Mouse (Mus musculus) heart, embryonic 16.5 days (tissue): ENCODE measurements around the gene Hnrnpl. TPM values are rescaled to one million over a fixed set of nuclear protein-coding genes. Genes with fewer than 3 reads are reported as not detected.

Experiments used
- ATAC-seq: fragments of 200-750 bp; cut with Nextera tagmentation; replicated peaks from 2 replicates; pipeline ENCODE4 v1.8.0; 2017; ENCODE audit warnings: moderate number of reproducible peaks; ENCODE audit not compliant: insufficient read depth, low FRiP score; ENCODE audit errors: extremely low read depth
- H3K27ac ChIP-seq: fragments of 300-500 bp; sonication (generic); 2 replicates; pipeline ENCODE4 v1.5.1; 2014; ENCODE audit warnings: mild to moderate bottlenecking, low read length, control low read depth, moderate library complexity
- H3K27me3 ChIP-seq: fragments of 300-500 bp; sonication (generic); 2 replicates; pipeline ENCODE4 v1.6.1; 2014; ENCODE audit warnings: low read length, mixed read lengths; ENCODE audit not compliant: control insufficient read depth, insufficient read depth
- H3K36me3 ChIP-seq: fragments of 300-500 bp; sonication (generic); 2 replicates; pipeline ENCODE4 v1.6.1; 2014; ENCODE audit not compliant: control insufficient read depth, insufficient read depth
- H3K4me1 ChIP-seq: fragments of 300-500 bp; sonication (generic); 2 replicates; pipeline ENCODE4 v1.6.1; 2014; ENCODE audit warnings: low read length, mixed read lengths; ENCODE audit not compliant: control insufficient read depth, insufficient read depth
- H3K4me2 ChIP-seq: fragments of 300-500 bp; sonication (generic); 2 replicates; pipeline ENCODE4 v1.6.1; 2014; ENCODE audit warnings: low read depth, mild to moderate bottlenecking, control low read depth, low read length
- H3K4me3 ChIP-seq: fragments of 300-500 bp; sonication (generic); 2 replicates; pipeline ENCODE4 v1.5.1; 2014; ENCODE audit warnings: mild to moderate bottlenecking, control low read depth, low read length
- H3K9ac ChIP-seq: fragments of 300-500 bp; sonication (generic); 2 replicates; pipeline ENCODE4 v1.6.1; 2014; ENCODE audit warnings: low read length, control low read depth
- H3K9me3 ChIP-seq: fragments of 300-500 bp; sonication (generic); replicated peaks from 2 replicates; pipeline ENCODE4 v1.6.1; 2016; ENCODE audit warnings: low read length; ENCODE audit not compliant: control insufficient read depth
- WGBS: fragments of 180-500 bp; shearing (Covaris S2); extraction: QIAGEN DNeasy Blood & Tissue Kit; methylation state at CpG from one replicate; pipeline ENCODE4 v1.1.7; 2014; 5-methylcytosine and 5-hydroxymethylcytosine counted together
- polyA plus RNA-seq: library from polyadenylated mRNA; unstranded; fragments of >200 nt; fragmentation: Nextera tagmentation; extraction: Ambion mirVana; gene quantifications from 2 replicates; pipeline ENCODE4 v1.2.1, GENCODE M21; 2015

Hnrnpl gene
- polyA plus RNA-seq, 1 experiment from 2014 or later: 139 TPM

GRCm38 (mm10) chr7:28820358-28821260 is 12.3 kb downstream of the Hnrnpl start:
- Histone ChIP-seq H3K4me1 (peaks cover 46% of the 10 kb centered on the region), H3K27ac (peak overlapping the region; percentile 47), H3K27me3 (no peaks in the 10 kb centered on the region), H3K9me3 (no peaks in the 10 kb centered on the region), H3K36me3 (peaks cover 64% of the 10 kb centered on the region), H3K4me3 (no peak overlapping the region), H3K4me2 (no peak overlapping the region), H3K9ac (0 out of 2 replicates have a peak overlapping the region, but pooled peaks have one; percentile 7)
- ATAC-seq: no peak
- WGBS: 52% methylated on average over 12 of the region's 12 CpGs

GRCm38 (mm10) chr7:28821261-28821831 is 13.0 kb downstream of the Hnrnpl start:
- Histone ChIP-seq H3K9me3 (no peaks in the 10 kb centered on the region), H3K27ac (peak overlapping the region; percentile 47; the same call in 1 of the 2 replicates), H3K36me3 (peaks cover 58% of the 10 kb centered on the region), H3K27me3 (no peaks in the 10 kb centered on the region), H3K9ac (no peak overlapping the region), H3K4me2 (no peak overlapping the region), H3K4me3 (no peak overlapping the region), H3K4me1 (peaks cover 45% of the 10 kb centered on the region)
- ATAC-seq: no peak
- 45% methylated on average over 10 of the region's 10 CpGs for WGBS

- H3K9me3 ChIP-seq: no peaks in the 10 kb centered on the region
- H3K9ac ChIP-seq: no peak overlapping the region
- peak overlapping the region; percentile 5; the same call in 1 of the 2 replicates for H3K27ac ChIP-seq
- H3K4me2 ChIP-seq: no peak overlapping the region
- no peak for ATAC-seq
- H3K36me3 ChIP-seq: peaks cover 47% of the 10 kb centered on the region
- 62% methylated on average over 1 of the region's 1 CpGs for WGBS
- no peak overlapping the region for H3K4me3 ChIP-seq
- H3K27me3 ChIP-seq: no peaks in the 10 kb centered on the region
- H3K4me1 ChIP-seq: peaks cover 41% of the 10 kb centered on the region
These were observed 14.2 kb downstream of the Hnrnpl start for GRCm38 (mm10) chr7:28822556-28822955.

GRCm38 (mm10) chr7:28822993-28823903 is 14.9 kb downstream of the Hnrnpl start:
- Histone ChIP-seq H3K27me3 (no peaks in the 10 kb centered on the region), H3K4me2 (no peak overlapping the region), H3K9ac (no peak overlapping the region), H3K4me3 (no peak overlapping the region), H3K4me1 (peaks cover 41% of the 10 kb centered on the region), H3K27ac (peak overlapping the region; percentile 95; the same call in 1 of the 2 replicates), H3K36me3 (peaks cover 40% of the 10 kb centered on the region), H3K9me3 (no peaks in the 10 kb centered on the region)
- WGBS: 52% methylated on average over 10 of the region's 10 CpGs
- no peak for ATAC-seq

GRCm38 (mm10) chr7:28823932-28824331 is 15.6 kb downstream of the Hnrnpl start:
- no peak overlapping the region for H3K9ac ChIP-seq
- no peaks in the 10 kb centered on the region for H3K9me3 ChIP-seq
- H3K4me3 ChIP-seq: no peak overlapping the region
- no peaks in the 10 kb centered on the region for H3K27me3 ChIP-seq
- no peak overlapping the region for H3K4me2 ChIP-seq
- peaks cover 36% of the 10 kb centered on the region for H3K36me3 ChIP-seq
- WGBS: 42% methylated on average over 2 of the region's 2 CpGs
- H3K4me1 ChIP-seq: peaks cover 39% of the 10 kb centered on the region
- H3K27ac ChIP-seq: peak overlapping the region; percentile 95
- ATAC-seq: no peak

- ATAC-seq: peak; percentile 83
- Histone ChIP-seq H3K4me1 (peaks cover 32% of the 10 kb centered on the region), H3K4me2 (peak within 1 kb of the TSS; percentile 65), H3K9me3 (no peaks in the 10 kb centered on the region), H3K27ac (peak within 1 kb of the TSS; percentile 95), H3K9ac (peak within 1 kb of the TSS; percentile 71), H3K4me3 (peak within 1 kb of the TSS; percentile 55), H3K36me3 (peaks cover 32% of the 10 kb centered on the region), H3K27me3 (no peaks in the 10 kb centered on the region)
- WGBS: 2% methylated on average over 33 of the region's 33 CpGs
These were observed 16.8 kb downstream of the Hnrnpl start, which contains the start of gene Ech1 for GRCm38 (mm10) chr7:28824941-28825685. Ech1 (plus strand) TSS chr7:28825217.

- Histone ChIP-seq H3K27me3 (no peaks in the 10 kb centered on the region), H3K9me3 (no peaks in the 10 kb centered on the region), H3K4me2 (peak overlapping the region; percentile 65), H3K27ac (peak overlapping the region; percentile 95), H3K9ac (peak overlapping the region; percentile 71), H3K36me3 (peaks cover 30% of the 10 kb centered on the region), H3K4me3 (peak overlapping the region; percentile 55), H3K4me1 (peaks cover 28% of the 10 kb centered on the region)
- no peak for ATAC-seq
- 25% methylated on average over 11 of the region's 11 CpGs for WGBS
These were observed 17.5 kb downstream of the Hnrnpl start for GRCm38 (mm10) chr7:28825686-28826401.

- WGBS: 90% methylated on average over 7 of the region's 7 CpGs
- peaks cover 27% of the 10 kb centered on the region for H3K36me3 ChIP-seq
- H3K4me3 ChIP-seq: no peak overlapping the region; the same call in 1 of the 2 replicates
- peaks cover 27% of the 10 kb centered on the region for H3K4me1 ChIP-seq
- peak overlapping the region; percentile 71 for H3K9ac ChIP-seq
- peak overlapping the region; percentile 65 for H3K4me2 ChIP-seq
- no peaks in the 10 kb centered on the region for H3K9me3 ChIP-seq
- peak overlapping the region; percentile 95 for H3K27ac ChIP-seq
- H3K27me3 ChIP-seq: no peaks in the 10 kb centered on the region
- ATAC-seq: no peak
These were observed 18.0 kb downstream of the Hnrnpl start for GRCm38 (mm10) chr7:28826402-28826772.
